Mouse (Mus musculus) cerebellum, adult 2 months (tissue): ENCODE measurements around the gene Whrn.

Experiments used
- CTCF ChIP-seq: fragments of 200-500 bp; IDR thresholded peaks from 2 replicates; pipeline ENCODE4 v1.5.1; 2011; ENCODE audit warnings: low read depth, mild to moderate bottlenecking, control low read depth, low read length, moderate library complexity, borderline replicate concordance; ENCODE audit not compliant: insufficient read depth
- POLR2A ChIP-seq: fragments of 200-500 bp; IDR thresholded peaks from 2 replicates; pipeline ENCODE4 v1.6.1; 2011; ENCODE audit warnings: low read length, control low read depth, borderline replicate concordance; ENCODE audit not compliant: insufficient read depth

DNA sequence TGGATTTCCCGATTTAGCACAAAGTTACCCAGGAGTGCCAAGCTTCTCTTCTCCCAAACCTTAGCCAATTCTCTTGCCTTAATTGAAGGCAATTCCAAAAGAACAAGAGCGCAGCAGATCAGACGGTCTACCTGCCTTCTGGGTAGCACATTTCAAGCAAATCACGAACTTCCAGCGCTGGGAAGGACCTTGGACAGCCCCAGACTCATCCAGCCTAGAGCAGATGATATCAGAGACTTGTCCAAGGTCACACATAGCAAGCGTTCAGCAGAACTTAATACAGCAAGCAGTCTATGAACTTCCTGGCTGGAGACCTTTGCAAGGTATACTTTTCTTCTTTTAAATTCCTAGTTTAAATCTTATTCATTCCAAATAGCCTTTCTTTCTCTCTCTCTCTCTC lies 4.3 kb downstream of the Whrn start:
- TF ChIP-seq POLR2A (no peak), CTCF (no peak)
